Mouse (Mus musculus): ENCODE data around the gene 4933417A18Rik.
"Not testable (repeated sequence)": the region's sequence is repeated elsewhere in the genome, so short reads cannot be mapped to it uniquely, and the experiment has no call there.

Gene 4933417A18Rik

DNA sequence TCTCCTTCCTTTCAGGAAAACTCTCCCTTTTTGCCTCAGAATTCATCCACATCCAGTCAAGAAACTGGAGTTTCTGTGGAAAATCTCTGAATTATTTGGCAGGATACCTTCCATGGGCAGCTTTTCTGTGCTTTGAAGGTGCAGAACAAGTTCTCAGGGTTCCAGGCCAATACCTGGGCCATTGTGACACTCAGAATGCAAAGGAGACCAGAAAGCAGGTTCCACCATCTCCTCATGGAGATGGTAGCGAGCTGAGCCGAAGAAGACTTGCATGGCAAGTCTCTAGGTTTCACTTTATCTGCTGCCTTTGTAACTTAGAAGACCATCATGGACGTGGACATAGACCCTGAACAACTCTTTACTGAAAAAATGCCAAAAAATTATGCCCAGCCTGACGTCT lies at the start of gene 4933417A18Rik, which contains the start of gene Fam217a:
Gene 4933417A18Rik (plus strand): TSS at position 200 of the 400 bp plus-strand sequence.
Gene Fam217a (minus strand): TSS at position 101 of the 400 bp plus-strand sequence.
- no peak for DNase-seq

GRCm38 (mm10) chr13:34874736-34875135 lies 49.5 kb upstream of the 4933417A18Rik start:
- DNase-seq, result peak; percentile 65

- DNase-seq, result peak; percentile 93
Measured at GRCm38 (mm10) chr13:34875166-34875710, 49.0 kb upstream of the 4933417A18Rik start, which contains the start of gene Prpf4b. Prpf4b (plus strand) TSS chr13:34875302.

DNA sequence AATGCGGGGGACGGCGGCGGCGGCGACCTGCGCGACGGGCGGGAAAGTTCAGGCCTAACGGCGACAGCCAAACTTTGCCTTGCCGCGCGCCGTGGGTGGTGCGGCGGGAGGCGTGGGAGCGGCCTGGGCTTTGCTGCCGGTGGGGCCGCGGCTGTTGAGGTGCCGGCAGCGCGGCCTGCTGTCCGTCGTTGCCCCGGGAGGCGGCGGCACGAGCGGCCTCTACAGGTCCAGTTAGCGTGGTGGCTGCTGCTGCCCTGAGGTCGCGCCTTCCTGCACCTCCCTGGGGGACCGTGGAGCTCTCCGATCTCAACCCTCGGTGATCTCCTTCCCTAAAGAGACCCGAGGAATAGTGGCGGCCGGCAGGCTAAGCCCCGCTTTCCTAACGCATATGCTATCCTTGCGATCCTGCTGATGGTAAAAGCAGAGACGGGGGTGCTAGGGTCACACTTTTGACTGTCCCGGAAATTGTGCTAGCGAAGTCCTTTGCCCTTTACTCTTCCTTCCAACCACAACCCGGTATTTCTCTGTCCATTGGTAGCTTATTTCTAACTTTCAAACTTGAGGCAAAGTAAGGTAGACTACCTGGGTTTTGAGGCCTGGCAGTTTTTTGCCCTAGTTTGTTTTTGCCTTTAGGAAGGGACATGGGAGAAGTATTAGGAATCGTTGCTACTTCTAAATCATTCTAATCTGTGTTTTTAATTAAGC lies 48.3 kb upstream of the 4933417A18Rik start:
- DNase-seq, result no peak

DNA sequence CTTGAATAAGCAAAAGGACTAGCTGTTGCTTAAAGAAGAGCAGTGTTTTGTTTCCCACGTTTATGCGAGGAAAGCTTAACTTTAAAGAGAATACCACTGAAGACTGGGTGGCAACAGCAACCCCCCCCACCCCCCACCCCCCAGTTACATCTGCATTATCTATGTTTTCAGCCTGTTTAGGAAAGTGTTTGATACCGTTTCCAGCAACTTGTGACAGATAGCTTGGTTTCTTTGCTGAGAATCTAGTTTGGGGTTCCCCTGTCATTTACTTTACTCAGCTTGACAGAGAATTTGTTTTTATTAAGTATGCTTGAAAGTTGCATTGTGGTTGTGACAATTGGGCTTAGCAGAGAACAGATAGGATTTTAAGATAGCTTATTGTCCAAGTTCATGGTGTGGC lies 47.7 kb upstream of the 4933417A18Rik start:
- no peak for DNase-seq

DNA sequence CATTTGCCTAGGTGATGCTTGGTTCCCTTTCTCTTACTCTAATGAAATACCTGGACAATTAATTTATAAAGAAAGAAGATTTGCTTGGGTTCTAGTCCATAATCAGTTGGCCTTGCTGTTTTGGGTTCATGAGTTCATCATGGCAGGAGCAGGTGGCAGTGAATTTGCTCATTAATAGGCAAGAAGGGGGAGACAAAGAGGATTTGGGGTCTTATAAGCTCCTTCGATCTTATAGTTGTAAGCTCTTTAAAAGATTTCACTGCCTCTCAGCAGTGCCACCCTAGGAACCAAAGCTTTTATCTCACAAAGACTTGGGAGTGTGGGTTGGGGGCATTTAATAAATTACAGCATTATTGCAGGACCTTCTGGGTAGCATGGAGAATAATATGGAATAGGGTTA lies 31.3 kb upstream of the 4933417A18Rik start:
- no peak for DNase-seq

- no peak for DNase-seq
Measured at GRCm38 (mm10) chr13:34914614-34915013, 9.6 kb upstream of the 4933417A18Rik start.

GRCm38 (mm10) chr13:34916520-34917167 lies 7.6 kb upstream of the 4933417A18Rik start:
- no peak for DNase-seq

DNA sequence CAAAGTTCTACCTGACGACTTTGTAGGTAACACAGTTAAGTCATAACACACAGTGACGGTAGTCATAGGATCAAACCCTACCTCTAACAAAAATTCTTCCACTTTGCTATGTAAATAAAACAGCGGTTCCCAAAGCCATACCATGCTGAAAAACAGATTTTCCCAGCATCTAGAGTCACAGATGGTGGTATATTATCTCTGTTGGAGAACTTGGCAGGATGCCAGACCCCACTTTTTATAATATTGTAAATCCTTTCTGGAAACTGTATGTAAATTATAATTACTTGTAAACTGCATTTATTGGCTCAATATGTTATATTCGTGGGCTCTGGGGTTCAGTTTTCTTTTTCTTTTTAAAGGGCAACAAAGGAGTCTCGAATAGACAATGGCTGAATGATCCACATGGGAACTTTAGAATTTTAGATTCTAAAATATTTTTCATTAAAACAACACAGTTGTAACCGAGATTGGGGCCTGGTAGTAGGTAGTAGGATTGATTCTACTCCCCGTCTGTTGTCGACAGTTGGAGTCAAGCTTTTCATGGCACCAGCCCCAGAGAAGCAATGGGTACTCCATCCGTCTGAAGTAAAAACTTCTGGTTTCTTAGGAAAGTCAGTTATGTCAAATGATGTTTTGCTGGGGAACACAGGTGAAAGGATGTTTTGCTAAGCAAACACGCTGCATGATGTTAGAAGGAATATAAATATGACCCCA lies 10.9 kb downstream of the 4933417A18Rik start:
- DNase-seq, result no peak

- DNase-seq, result no peak
Measured at GRCm38 (mm10) chr13:34942370-34942769, 18.2 kb downstream of the 4933417A18Rik start.

DNA sequence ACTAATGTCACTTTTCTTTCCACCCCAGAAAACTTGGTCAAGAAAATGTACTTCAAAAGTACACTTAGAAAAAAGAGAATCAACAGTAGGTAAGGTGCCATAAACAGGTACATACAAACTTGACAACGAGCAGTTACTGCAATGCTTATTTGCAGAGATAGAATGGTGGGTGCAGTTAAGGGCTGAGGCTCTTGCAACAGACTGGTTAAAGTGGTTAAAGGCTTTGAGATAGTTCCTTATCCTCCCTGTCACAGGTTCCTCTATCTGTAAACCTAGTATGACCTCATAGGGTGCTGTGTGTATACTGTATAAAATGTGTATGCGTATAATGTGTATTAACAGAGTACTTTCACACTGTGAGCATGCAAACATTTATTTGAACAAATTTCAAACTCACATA lies 27.2 kb downstream of the 4933417A18Rik start:
- not testable (repeated sequence) for DNase-seq

- no peak for DNase-seq
Measured at GRCm38 (mm10) chr13:34956901-34957300, 32.7 kb downstream of the 4933417A18Rik start.

- DNase-seq, result not testable (repeated sequence)
Measured at GRCm38 (mm10) chr13:34958158-34958557, 33.9 kb downstream of the 4933417A18Rik start.

- no peak for DNase-seq
Measured at GRCm38 (mm10) chr13:34960996-34961770, 37.0 kb downstream of the 4933417A18Rik start.

DNA sequence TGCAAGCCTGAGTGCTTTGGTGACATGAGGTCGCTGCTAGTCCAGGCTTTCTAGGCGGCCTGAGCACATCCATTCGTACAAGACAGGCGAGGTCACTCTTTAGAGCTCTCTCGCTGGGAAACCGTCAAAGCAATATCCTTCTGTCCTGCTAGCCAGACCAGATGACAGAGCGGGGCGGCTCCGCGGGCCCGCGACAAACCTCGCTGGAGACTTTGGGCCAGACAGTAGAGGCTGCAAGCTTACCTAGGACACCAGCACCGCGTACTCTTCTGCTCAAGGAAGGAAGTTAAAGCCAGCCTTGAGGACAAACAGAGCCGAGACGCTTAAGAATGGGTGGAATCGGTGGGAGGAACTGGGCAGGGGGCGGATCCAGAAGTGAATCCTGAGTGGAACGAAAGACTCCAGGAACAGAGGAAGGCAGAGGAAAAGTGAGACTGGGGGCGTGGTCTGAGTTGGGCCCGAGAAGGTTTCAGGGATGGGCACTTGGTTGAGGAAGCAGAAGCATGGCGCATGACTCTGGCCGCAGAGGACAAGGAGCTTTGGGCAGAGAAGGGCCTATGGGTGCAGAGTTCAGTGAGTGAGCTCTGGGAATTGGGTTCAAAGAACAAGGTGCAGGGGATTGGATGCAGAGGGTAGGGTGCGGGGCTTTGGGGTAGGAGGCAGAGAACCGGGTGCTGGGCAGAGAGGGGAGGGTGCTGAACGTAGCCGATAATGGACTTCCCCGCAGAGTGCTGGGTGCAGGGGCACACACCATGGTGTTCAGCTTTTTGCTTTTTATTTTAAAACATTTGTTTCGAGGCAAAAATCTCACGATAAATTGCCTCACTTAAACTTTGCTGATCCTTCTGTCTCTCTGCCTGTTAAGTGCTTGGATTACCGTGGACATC lies 39.5 kb downstream of the 4933417A18Rik start, which contains the start of gene Eci3:
Gene Eci3 (minus strand): TSS at position 300 of the 887 bp plus-strand sequence.
- no peak for DNase-seq

DNA sequence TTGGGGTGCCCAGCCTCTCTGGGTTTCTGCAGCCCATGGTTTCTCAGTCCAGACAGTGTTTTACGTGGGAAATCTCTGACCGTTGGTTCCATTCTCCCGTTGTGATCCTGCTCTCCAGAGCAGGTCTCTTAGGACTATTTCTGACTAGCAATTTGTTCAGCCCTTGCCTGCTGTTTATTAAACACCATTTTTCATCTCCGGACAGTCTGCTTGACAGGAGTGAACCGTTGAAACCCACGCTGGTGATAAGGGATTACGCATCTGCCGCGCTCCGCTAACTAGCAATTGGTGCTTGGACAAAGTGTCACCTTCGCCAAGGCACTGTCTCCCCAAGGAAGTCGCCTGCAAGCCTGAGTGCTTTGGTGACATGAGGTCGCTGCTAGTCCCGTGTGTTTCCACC lies 40.2 kb downstream of the 4933417A18Rik start:
- no peak for DNase-seq

DNA sequence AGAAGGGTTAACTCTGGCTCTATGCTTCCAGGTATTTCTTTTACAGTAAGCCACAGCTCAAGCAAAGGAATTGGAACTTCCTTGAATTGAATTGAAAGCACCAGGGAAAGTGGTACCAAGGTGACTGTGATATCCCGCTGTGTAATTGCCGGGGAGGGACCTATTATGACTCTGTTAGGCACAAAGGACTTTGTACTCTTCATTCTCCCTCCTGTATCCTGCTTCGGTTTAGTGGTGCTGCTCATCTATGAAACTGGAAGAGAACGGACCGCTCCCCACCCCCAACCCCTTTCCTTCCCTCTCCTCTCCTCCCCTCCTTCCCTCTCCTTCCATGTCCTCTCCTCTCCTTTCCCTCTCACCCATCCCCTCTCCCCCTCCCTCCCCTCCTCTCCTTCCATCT lies 40.7 kb downstream of the 4933417A18Rik start:
- no peak for DNase-seq

GRCm38 (mm10) chr13:34965647-34966046 lies 41.4 kb downstream of the 4933417A18Rik start:
- not testable (repeated sequence) for DNase-seq

- DNase-seq, result not testable (repeated sequence)
Measured at GRCm38 (mm10) chr13:34972456-34972855, 48.2 kb downstream of the 4933417A18Rik start.

- no peak for DNase-seq
Measured at GRCm38 (mm10) chr13:34973149-34973548, 48.9 kb downstream of the 4933417A18Rik start.

DNA sequence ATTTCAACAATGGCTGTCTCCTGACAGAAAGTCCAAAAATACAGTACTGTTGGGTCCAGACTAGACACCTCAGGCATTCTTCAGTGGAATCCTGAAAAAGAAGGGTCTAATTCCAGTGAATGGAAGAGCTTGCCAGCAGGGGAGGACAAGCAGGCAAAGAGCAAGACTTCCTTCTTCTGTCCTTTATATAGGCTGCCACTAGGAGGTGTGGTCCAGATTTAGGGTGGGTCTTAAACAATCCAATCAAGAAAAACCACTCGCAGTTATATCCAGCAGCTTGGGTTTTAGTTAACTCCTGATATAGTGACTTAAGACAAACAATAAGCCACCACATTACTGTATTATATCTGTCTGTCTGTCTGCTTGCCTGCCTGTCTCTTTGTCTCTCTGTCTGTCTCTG lies 49.6 kb downstream of the 4933417A18Rik start:
- DNase-seq, result no peak

Data from cerebellum, adult 9-11 months (tissue).